Mouse (Mus musculus) heart, embryonic 10.5 days (tissue): ENCODE measurements around the gene Tdgf1. TPM values are rescaled to one million over a fixed set of nuclear protein-coding genes. Genes with fewer than 3 reads are reported as not detected.

Source experiments
- DNase-seq: peaks from one replicate; pipeline ENCODE4 v3.0.0-alpha.2; 2017; ENCODE audit warnings: low spot score
- H3K27ac ChIP-seq: fragments of 300-500 bp; sonication (generic); 2 replicates; pipeline ENCODE4 v1.5.1; 2016; ENCODE audit warnings: mild to moderate bottlenecking
- H3K27me3 ChIP-seq: fragments of 300-500 bp; sonication (generic); 2 replicates; pipeline ENCODE4 v1.6.1; 2016; ENCODE audit warnings: mild to moderate bottlenecking; ENCODE audit not compliant: poor library complexity, insufficient read depth, severe bottlenecking
- H3K36me3 ChIP-seq: fragments of 300-500 bp; sonication (generic); 2 replicates; pipeline ENCODE4 v1.6.1; 2016; ENCODE audit warnings: mild to moderate bottlenecking, moderate library complexity
- H3K4me1 ChIP-seq: fragments of 300-500 bp; sonication (generic); 2 replicates; pipeline ENCODE4 v1.6.1; 2016; ENCODE audit warnings: mild to moderate bottlenecking
- H3K4me3 ChIP-seq: fragments of 300-500 bp; sonication (generic); 2 replicates; pipeline ENCODE4 v1.5.1; 2016; ENCODE audit warnings: mild to moderate bottlenecking, moderate library complexity
- H3K9me3 ChIP-seq: fragments of 300-500 bp; sonication (generic); 2 replicates; pipeline ENCODE4 v1.6.1; 2016; ENCODE audit warnings: mild to moderate bottlenecking, moderate library complexity
- WGBS: fragments of 180-500 bp; shearing (Covaris S2); methylation state at CpG from one replicate; pipeline ENCODE4 v1.1.7; 2016; 5-methylcytosine and 5-hydroxymethylcytosine counted together
- microRNA-seq: library from miRNA; unstranded; fragments of <30 nt; microRNA quantifications from one replicate; pipeline ENCODE4, GENCODE M21; 2017
- polyA plus RNA-seq: library from polyadenylated mRNA; unstranded; fragments of >200 nt; fragmentation: Nextera tagmentation; extraction: Ambion mirVana; gene quantifications from 2 replicates; pipeline ENCODE4 v1.2.1, GENCODE M21; 2016

The Tdgf1 gene
- polyA plus RNA-seq, 1 experiment from 2014 or later: 1.3 TPM

GRCm38 (mm10) chr9:110896595-110896994, 49.4 kb downstream of the Tdgf1 start:
- 12% methylated on average over 6 of the region's 6 CpGs for WGBS
- Histone ChIP-seq H3K4me3 (peak overlapping the region; percentile 36), H3K27me3 (peaks cover 50% of the 10 kb centered on the region), H3K9me3 (no peaks in the 10 kb centered on the region), H3K4me1 (peaks cover 48% of the 10 kb centered on the region), H3K27ac (peak overlapping the region; percentile 52; the same call in 1 of the 2 replicates), H3K36me3 (no peaks in the 10 kb centered on the region)
- DNase-seq: no peak

DNA sequence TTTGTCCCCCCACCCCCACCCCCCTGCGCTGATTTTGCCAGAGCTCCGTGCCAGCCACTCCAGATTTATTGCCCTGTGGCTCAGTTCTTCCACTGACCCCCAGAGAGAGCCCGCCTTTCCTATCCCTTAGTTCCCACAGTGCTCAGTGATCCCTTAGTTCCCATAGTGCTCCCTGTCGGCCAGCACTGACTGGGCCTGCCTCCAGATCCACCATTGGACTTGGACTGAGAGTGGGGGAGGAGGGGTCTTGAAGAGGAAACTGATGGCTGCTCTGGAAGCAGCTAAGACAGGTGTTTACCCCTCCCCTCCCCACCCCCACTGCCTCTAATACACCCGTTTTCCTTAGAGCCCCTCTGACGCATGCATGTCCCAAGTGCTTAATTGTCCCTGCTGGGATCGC, 50.0 kb downstream of the Tdgf1 start:
- Histone ChIP-seq H3K36me3 (no peaks in the 10 kb centered on the region), H3K27ac (peak overlapping the region; percentile 52; the same call in 1 of the 2 replicates), H3K4me3 (peak overlapping the region; percentile 36), H3K27me3 (peaks cover 53% of the 10 kb centered on the region), H3K9me3 (no peaks in the 10 kb centered on the region), H3K4me1 (peaks cover 48% of the 10 kb centered on the region)
- 18% methylated on average over 7 of the region's 7 CpGs for WGBS
- no peak for DNase-seq

DNA sequence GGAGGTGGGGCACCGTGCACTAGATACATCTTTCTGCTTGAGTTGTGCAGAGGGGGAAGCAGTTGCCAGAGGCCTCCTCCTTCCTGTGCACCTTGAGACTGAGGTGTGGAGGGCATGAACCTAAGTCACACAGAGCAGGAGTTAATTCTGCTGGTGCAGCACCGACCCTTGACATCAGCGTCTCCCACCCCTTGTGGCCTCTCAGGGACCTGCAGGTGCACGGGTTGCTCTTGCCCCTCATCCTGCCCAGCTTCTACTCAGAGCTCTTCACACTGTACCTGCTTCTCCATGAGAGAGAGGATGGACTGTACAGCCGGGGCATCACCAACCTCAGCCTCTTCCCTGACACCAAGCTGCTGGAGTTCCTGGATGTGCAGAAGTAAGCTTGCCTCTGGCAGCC, 50.5 kb downstream of the Tdgf1 start:
- Histone ChIP-seq H3K36me3 (no peaks in the 10 kb centered on the region), H3K4me1 (peaks cover 52% of the 10 kb centered on the region), H3K27me3 (peaks cover 57% of the 10 kb centered on the region), H3K4me3 (no peak overlapping the region), H3K9me3 (no peaks in the 10 kb centered on the region), H3K27ac (no peak overlapping the region; the same call in 1 of the 2 replicates)
- DNase-seq: no peak
- 42% methylated on average over 5 of the region's 5 CpGs for whole genome bisulfite sequencing

DNA sequence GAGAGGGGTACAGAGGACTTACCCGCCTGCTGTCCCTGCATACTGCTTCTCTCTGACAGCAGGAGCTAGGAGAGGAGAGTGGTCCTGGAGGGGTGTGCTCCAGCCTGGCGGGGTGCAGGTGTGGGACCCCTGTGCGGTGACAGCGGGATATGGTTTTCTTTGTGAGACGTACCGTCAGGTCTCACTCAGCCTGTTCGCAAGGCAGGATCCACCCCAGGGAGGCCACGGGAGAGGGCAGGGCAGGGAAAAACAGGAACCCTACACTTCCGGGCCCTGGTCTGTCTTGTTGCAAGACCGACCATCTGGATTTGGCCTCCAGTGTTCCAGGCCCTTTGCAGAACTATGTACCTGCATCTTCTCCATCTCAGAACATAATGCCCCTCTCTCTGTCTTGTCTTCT, 52.5 kb downstream of the Tdgf1 start:
- H3K4me1 ChIP-seq: peaks cover 57% of the 10 kb centered on the region
- no peak overlapping the region for H3K27ac ChIP-seq
- no peak overlapping the region for H3K4me3 ChIP-seq
- WGBS: 66% methylated on average over 10 of the region's 10 CpGs
- H3K27me3 ChIP-seq: peaks cover 72% of the 10 kb centered on the region
- no peaks in the 10 kb centered on the region for H3K36me3 ChIP-seq
- peak; percentile 66 for DNase-seq
- H3K9me3 ChIP-seq: no peaks in the 10 kb centered on the region

GRCm38 (mm10) chr9:110892552-110892951, 53.4 kb downstream of the Tdgf1 start:
- 77% methylated on average over 3 of the region's 3 CpGs for WGBS
- Histone ChIP-seq H3K27ac (no peak overlapping the region), H3K9me3 (no peaks in the 10 kb centered on the region), H3K36me3 (no peaks in the 10 kb centered on the region), H3K27me3 (peaks cover 66% of the 10 kb centered on the region), H3K4me3 (no peak overlapping the region), H3K4me1 (peaks cover 51% of the 10 kb centered on the region)
- DNase-seq: no peak

GRCm38 (mm10) chr9:110891077-110891828, 54.7 kb downstream of the Tdgf1 start:
- peaks cover 64% of the 10 kb centered on the region for H3K27me3 ChIP-seq
- H3K4me1 ChIP-seq: peaks cover 46% of the 10 kb centered on the region
- peak; percentile 46 for DNase-seq
- no peaks in the 10 kb centered on the region for H3K9me3 ChIP-seq
- H3K27ac ChIP-seq: no peak overlapping the region
- 73% methylated on average over 12 of the region's 12 CpGs for WGBS
- H3K36me3 ChIP-seq: no peaks in the 10 kb centered on the region
- no peak overlapping the region for H3K4me3 ChIP-seq

GRCm38 (mm10) chr9:110890026-110890783, 55.8 kb downstream of the Tdgf1 start:
- no peak for DNase-seq
- Histone ChIP-seq H3K4me3 (peak overlapping the region; percentile 24; the same call in 1 of the 2 replicates), H3K27me3 (peaks cover 62% of the 10 kb centered on the region), H3K27ac (0 out of 2 replicates have a peak overlapping the region, but pooled peaks have one; percentile 16), H3K9me3 (no peaks in the 10 kb centered on the region), H3K36me3 (no peaks in the 10 kb centered on the region), H3K4me1 (peaks cover 39% of the 10 kb centered on the region)
- 10% methylated on average over 21 of the region's 21 CpGs for WGBS

Small RNAs within 50 kb of the gene (microRNA-seq; reads per million reads assigned to microRNA genes)
- not detected for gene Gm24269

Other genes starting within 250 kb of the Tdgf1 start
- gene Myl3, start 204.3 kb downstream of the Tdgf1 start, polyA plus RNA-seq: 1,835 and 3,713 TPM in 2 replicates
- gene Pth1r, start 199.0 kb downstream of the Tdgf1 start, polyA plus RNA-seq: 41.3 and 49.7 TPM in 2 replicates
- not detected in 2 replicates for gene Prss42, start 148.0 kb downstream of the Tdgf1 start, polyA plus RNA-seq
- 0.32 TPM in 1 of 2 replicates, not detected in the other for gene Prss44, start 132.2 kb downstream of the Tdgf1 start, polyA plus RNA-seq
- not detected in 2 replicates for gene Prss43, start 119.5 kb downstream of the Tdgf1 start, polyA plus RNA-seq
- 0.10 TPM in 1 of 2 replicates, not detected in the other for gene Prss45, start 111.6 kb downstream of the Tdgf1 start, polyA plus RNA-seq
- not detected in 2 replicates for gene Prss46, start 101.7 kb downstream of the Tdgf1 start, polyA plus RNA-seq
- gene Prss50, start 88.2 kb downstream of the Tdgf1 start, polyA plus RNA-seq: 0.43 and 0.45 TPM in 2 replicates
- gene Als2cl, start 66.3 kb downstream of the Tdgf1 start, polyA plus RNA-seq: 0.91 and 1.6 TPM in 2 replicates
- 0.17 and 0.68 TPM in 2 replicates for gene Tmie, start 66.0 kb downstream of the Tdgf1 start, polyA plus RNA-seq
- gene Fam240a, start 29.3 kb downstream of the Tdgf1 start, polyA plus RNA-seq: not detected in 2 replicates
- 0.68 and 1.3 TPM in 2 replicates for gene Lrrc2, start 5.4 kb upstream of the Tdgf1 start, polyA plus RNA-seq
- gene Rtp3, start 44.4 kb upstream of the Tdgf1 start, polyA plus RNA-seq: 0.15 TPM in 1 of 2 replicates, not detected in the other
- gene Ltf, start 73.1 kb upstream of the Tdgf1 start, polyA plus RNA-seq: 0.40 TPM in 1 of 2 replicates, not detected in the other
- gene Ccrl2, start 111.4 kb upstream of the Tdgf1 start, polyA plus RNA-seq: 2.6 and 3.0 TPM in 2 replicates
- 50.9 and 51.3 TPM in 2 replicates for gene Lrrfip2, start 171.4 kb upstream of the Tdgf1 start, polyA plus RNA-seq